Mouse (Mus musculus) liver, adult 2 months (tissue): Measurements from ENCODE around the gene Kdelc2. TPM values are rescaled to one million over a fixed set of nuclear protein-coding genes. Genes with fewer than 3 reads are reported as not detected.

ENCODE experiments used
- DNase-seq: peaks from one replicate; pipeline ENCODE4 v3.0.0-alpha.2; 2011; ENCODE audit warnings: low read depth, low spot score; ENCODE audit errors: extremely low read depth
- H3K27ac ChIP-seq: fragments of 200-500 bp; replicated peaks from 2 replicates; pipeline ENCODE4 v1.5.1; 2012; ENCODE audit warnings: low read depth, mild to moderate bottlenecking, control low read depth, inconsistent platforms, low read length; ENCODE audit not compliant: insufficient read depth
- H3K27me3 ChIP-seq: fragments of 200-500 bp; 2 replicates; pipeline ENCODE4 v1.6.1; 2012; ENCODE audit warnings: mild to moderate bottlenecking, moderate library complexity, low read length, inconsistent platforms; ENCODE audit not compliant: control insufficient read depth, insufficient read depth
- H3K36me3 ChIP-seq: fragments of 200-500 bp; 2 replicates; pipeline ENCODE4 v1.6.1; 2012; ENCODE audit warnings: low read length, inconsistent platforms; ENCODE audit not compliant: control insufficient read depth, insufficient read depth
- H3K4me1 ChIP-seq: fragments of 200-500 bp; 2 replicates; pipeline ENCODE4 v1.6.1; 2011; ENCODE audit warnings: low read length; ENCODE audit not compliant: control insufficient read depth, insufficient read depth
- H3K4me3 ChIP-seq: fragments of 200-500 bp; 2 replicates; pipeline ENCODE4 v1.5.1; 2011; ENCODE audit warnings: low read depth, mild to moderate bottlenecking, control low read depth, low read length, moderate library complexity; ENCODE audit not compliant: insufficient read depth
- H3K79me2 ChIP-seq: fragments of 200-500 bp; 2 replicates; pipeline ENCODE4 v1.6.1; 2012; ENCODE audit warnings: inconsistent platforms, mild to moderate bottlenecking, low read length, moderate library complexity; ENCODE audit not compliant: control insufficient read depth, insufficient read depth
- H3K9ac ChIP-seq: fragments of 200-500 bp; 2 replicates; pipeline ENCODE4 v1.6.1; 2012; ENCODE audit warnings: low read depth, mild to moderate bottlenecking, control low read depth, inconsistent platforms, low read length
- CTCF ChIP-seq: fragments of 200-500 bp; IDR thresholded peaks from 2 replicates; pipeline ENCODE4 v1.5.1; 2011; ENCODE audit warnings: low read depth, low read length, control low read depth
- POLR2A ChIP-seq: fragments of 200-500 bp; IDR thresholded peaks from 2 replicates; pipeline ENCODE4 v1.6.1; 2011; ENCODE audit warnings: low read length, control low read depth; ENCODE audit not compliant: insufficient read depth; ENCODE audit errors: extremely low read depth
- WGBS: fragments of 180-500 bp; shearing (Covaris S2); methylation state at CpG from one replicate; pipeline ENCODE4 v1.1.7; 2018; 5-methylcytosine and 5-hydroxymethylcytosine counted together
- polyA plus RNA-seq: library from polyadenylated mRNA; depleted of rRNA; stranded (reverse); fragments of >200 nt; gene quantifications from 2 replicates; pipeline ENCODE4 v1.2.3, GENCODE M21; 2012
- total RNA-seq: library from RNA; depleted of rRNA; stranded (reverse); fragments of >200 nt; gene quantifications from 2 replicates; pipeline ENCODE4 v1.2.3, GENCODE M21; 2014

The Kdelc2 gene
- total and polyA plus RNA-seq, 2 experiments, result 2.0 to 6.2 TPM

GRCm38 (mm10) chr9:53408548-53408947 lies 24.7 kb downstream of the Kdelc2 start:
- Histone ChIP-seq H3K27me3 (no peaks in the 10 kb centered on the region), H3K79me2 (no peaks in the 10 kb centered on the region), H3K36me3 (no peaks in the 10 kb centered on the region), H3K27ac (no peak overlapping the region), H3K4me1 (no peaks in the 10 kb centered on the region), H3K9ac (no peak overlapping the region), H3K4me3 (no peak overlapping the region)
- TF ChIP-seq POLR2A (no peak), CTCF (no peak)
- 78% methylated on average over 4 of the region's 4 CpGs for WGBS
- no peak for DNase-seq

DNA sequence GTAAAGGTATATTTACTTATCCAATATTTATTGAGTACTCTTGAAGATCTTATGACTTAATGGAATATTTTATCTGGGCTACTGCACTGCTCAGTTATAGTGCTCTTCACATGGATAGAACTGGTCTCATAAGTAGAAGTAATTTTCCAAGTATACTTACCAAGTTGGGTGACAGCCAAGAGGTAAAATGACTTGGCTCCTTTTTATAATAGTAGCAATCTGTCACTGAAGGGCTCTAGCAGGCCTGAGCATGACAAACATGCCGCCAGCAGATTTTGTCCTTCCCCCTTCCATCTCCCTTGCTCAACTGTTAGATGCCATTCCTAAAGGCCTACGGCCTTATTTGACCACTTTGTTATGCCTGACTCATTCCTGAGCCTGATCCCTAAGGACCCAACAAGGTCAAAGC lies 25.1 kb downstream of the Kdelc2 start:
- Histone ChIP-seq H3K27ac (no peak overlapping the region), H3K4me3 (no peak overlapping the region), H3K79me2 (no peaks in the 10 kb centered on the region), H3K9ac (no peak overlapping the region), H3K4me1 (no peaks in the 10 kb centered on the region), H3K27me3 (no peaks in the 10 kb centered on the region), H3K36me3 (no peaks in the 10 kb centered on the region)
- TF ChIP-seq POLR2A, result no peak
- TF ChIP-seq CTCF, result no peak
- WGBS, result 88% methylated on average over 2 of the region's 2 CpGs
- no peak for DNase-seq

DNA sequence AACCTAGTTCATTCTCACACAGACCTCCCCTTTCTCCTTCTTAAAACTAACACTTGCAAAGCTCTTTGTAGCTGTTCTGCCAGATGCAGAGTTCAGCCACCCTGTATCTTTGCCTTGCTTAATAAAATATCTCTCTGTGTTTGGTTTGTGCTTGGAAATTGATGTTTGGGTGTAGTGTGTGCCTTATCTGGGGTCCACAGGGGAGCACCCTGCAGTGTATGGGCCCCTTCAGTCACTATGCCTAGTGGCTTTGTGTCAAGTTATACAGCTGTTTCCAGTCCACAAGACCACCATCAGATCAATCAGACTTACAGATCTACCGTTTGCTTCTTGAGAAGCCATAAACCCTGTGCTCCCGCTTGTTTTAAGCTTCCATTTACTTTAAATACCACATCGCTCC lies 25.6 kb downstream of the Kdelc2 start:
- H3K27ac ChIP-seq, result no peak overlapping the region
- TF ChIP-seq POLR2A (no peak), CTCF (no peak)
- no peaks in the 10 kb centered on the region for H3K36me3 ChIP-seq
- 89% methylated on average over 3 of the region's 3 CpGs for WGBS
- H3K4me3 ChIP-seq, result no peak overlapping the region
- no peak for DNase-seq
- no peaks in the 10 kb centered on the region for H3K79me2 ChIP-seq
- H3K4me1 ChIP-seq, result no peaks in the 10 kb centered on the region
- no peak overlapping the region for H3K9ac ChIP-seq
- H3K27me3 ChIP-seq, result no peaks in the 10 kb centered on the region

GRCm38 (mm10) chr9:53422133-53422896 lies 38.5 kb downstream of the Kdelc2 start:
- DNase-seq, result no peak
- TF ChIP-seq CTCF (no peak), POLR2A (no peak)
- H3K79me2 ChIP-seq, result no peaks in the 10 kb centered on the region
- no peak overlapping the region for H3K27ac ChIP-seq
- no peak overlapping the region for H3K9ac ChIP-seq
- no peaks in the 10 kb centered on the region for H3K36me3 ChIP-seq
- 46% methylated on average over 9 of the region's 9 CpGs for WGBS
- no peaks in the 10 kb centered on the region for H3K4me1 ChIP-seq
- no peaks in the 10 kb centered on the region for H3K27me3 ChIP-seq
- no peak overlapping the region for H3K4me3 ChIP-seq

DNA sequence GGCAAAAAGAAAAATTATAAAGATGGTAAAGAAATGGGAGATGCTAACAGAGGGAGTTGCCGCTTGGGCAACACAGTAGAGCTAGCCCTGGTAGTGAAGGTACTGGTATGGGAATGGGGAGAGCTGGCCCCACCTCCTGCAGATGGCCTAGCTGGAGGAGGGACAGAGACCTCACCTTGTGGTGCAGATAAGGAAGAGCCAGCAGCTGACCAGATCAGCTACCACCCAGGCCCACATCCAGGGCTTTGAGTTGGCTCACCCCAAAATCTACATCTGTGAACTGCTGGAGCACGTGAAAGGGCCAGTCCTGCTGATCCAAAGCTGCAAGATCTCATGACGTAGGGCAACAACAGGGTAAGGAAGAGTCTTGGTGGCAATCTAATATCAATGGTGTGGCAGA lies 42.9 kb downstream of the Kdelc2 start:
- DNase-seq, result no peak

DNA sequence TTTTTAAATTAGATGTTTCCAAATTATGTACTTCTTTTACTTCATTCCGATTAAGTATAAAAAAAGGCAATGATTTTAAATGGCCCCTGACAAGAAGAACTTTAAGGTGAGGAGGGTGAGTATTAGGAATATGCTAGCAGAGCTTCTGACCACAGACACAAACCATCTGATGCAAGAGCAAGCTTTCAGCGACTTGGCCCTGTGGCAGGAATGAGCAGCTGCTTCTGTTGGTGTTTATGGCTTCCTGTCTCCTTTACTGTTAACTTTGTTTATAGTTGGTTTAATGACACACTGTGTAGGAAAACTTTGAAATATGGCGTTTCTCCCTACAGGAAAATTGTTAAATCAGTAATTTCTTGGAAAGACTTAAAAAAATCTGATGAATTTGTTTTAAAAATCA lies 43.8 kb downstream of the Kdelc2 start:
- Histone ChIP-seq H3K36me3 (no peaks in the 10 kb centered on the region), H3K27ac (no peak overlapping the region), H3K27me3 (no peaks in the 10 kb centered on the region), H3K79me2 (no peaks in the 10 kb centered on the region), H3K9ac (no peak overlapping the region), H3K4me1 (no peaks in the 10 kb centered on the region), H3K4me3 (no peak overlapping the region)
- TF ChIP-seq POLR2A (no peak), CTCF (no peak)
- 67% methylated on average over 3 of the region's 3 CpGs for WGBS
- no peak for DNase-seq

More for the DNA sequence above, 42.9 kb downstream of the Kdelc2 start:
- Histone ChIP-seq H3K27me3 (no peaks in the 10 kb centered on the region), H3K79me2 (no peaks in the 10 kb centered on the region), H3K27ac (no peak overlapping the region), H3K9ac (no peak overlapping the region), H3K4me1 (no peaks in the 10 kb centered on the region), H3K4me3 (no peak overlapping the region), H3K36me3 (no peaks in the 10 kb centered on the region)
- TF ChIP-seq CTCF (no peak), POLR2A (no peak)
- 91% methylated on average over 3 of the region's 3 CpGs for WGBS
